Mouse (Mus musculus) hindbrain, embryonic 12.5 days (tissue): ENCODE data around the gene Aif1. TPM values are rescaled to one million over a fixed set of nuclear protein-coding genes. Genes with fewer than 3 reads are reported as not detected.
A peak's percentile ranks its signal among the peaks of the same experiment; 100 is the strongest.

Source experiments
- ATAC-seq: fragments of 200-750 bp; cut with Nextera tagmentation; 2 replicates; pipeline ENCODE4 v1.8.0; 2017; ENCODE audit warnings: moderate TSS enrichment; ENCODE audit not compliant: low FRiP score
- H3K27ac ChIP-seq: fragments of 300-500 bp; sonication (generic); 2 replicates; pipeline ENCODE4 v1.5.1; 2016; ENCODE audit warnings: mild to moderate bottlenecking
- H3K27me3 ChIP-seq: fragments of 300-500 bp; sonication (generic); 2 replicates; pipeline ENCODE4 v1.6.1; 2016; ENCODE audit warnings: mild to moderate bottlenecking
- H3K36me3 ChIP-seq: fragments of 300-500 bp; sonication (generic); 2 replicates; pipeline ENCODE4 v1.6.1; 2016; ENCODE audit warnings: mild to moderate bottlenecking
- H3K4me1 ChIP-seq: fragments of 300-500 bp; sonication (generic); 2 replicates; pipeline ENCODE4 v1.6.1; 2016
- H3K4me2 ChIP-seq: fragments of 300-500 bp; sonication (generic); replicated peaks from 2 replicates; pipeline ENCODE4 v1.6.1; 2016; ENCODE audit warnings: mild to moderate bottlenecking
- H3K4me3 ChIP-seq: fragments of 300-500 bp; sonication (generic); 2 replicates; pipeline ENCODE4 v1.5.1; 2016; ENCODE audit warnings: mild to moderate bottlenecking
- H3K9ac ChIP-seq: fragments of 300-500 bp; sonication (generic); 2 replicates; pipeline ENCODE4 v1.6.1; 2016; ENCODE audit warnings: mild to moderate bottlenecking, moderate library complexity
- H3K9me3 ChIP-seq: fragments of 300-500 bp; sonication (generic); replicated peaks from 2 replicates; pipeline ENCODE4 v1.6.1; 2016; ENCODE audit warnings: mild to moderate bottlenecking
- WGBS: fragments of 180-500 bp; shearing (Covaris S2); methylation state at CpG from one replicate; pipeline ENCODE4 v1.1.7; 2016; 5-methylcytosine and 5-hydroxymethylcytosine counted together
- polyA plus RNA-seq: library from polyadenylated mRNA; unstranded; fragments of >200 nt; fragmentation: Nextera tagmentation; extraction: Ambion mirVana; gene quantifications from 2 replicates; pipeline ENCODE4 v1.2.1, GENCODE M21; 2016

Aif1 gene
- polyA plus RNA-seq, result 7.8 and 7.9 TPM in 2 replicates

DNA sequence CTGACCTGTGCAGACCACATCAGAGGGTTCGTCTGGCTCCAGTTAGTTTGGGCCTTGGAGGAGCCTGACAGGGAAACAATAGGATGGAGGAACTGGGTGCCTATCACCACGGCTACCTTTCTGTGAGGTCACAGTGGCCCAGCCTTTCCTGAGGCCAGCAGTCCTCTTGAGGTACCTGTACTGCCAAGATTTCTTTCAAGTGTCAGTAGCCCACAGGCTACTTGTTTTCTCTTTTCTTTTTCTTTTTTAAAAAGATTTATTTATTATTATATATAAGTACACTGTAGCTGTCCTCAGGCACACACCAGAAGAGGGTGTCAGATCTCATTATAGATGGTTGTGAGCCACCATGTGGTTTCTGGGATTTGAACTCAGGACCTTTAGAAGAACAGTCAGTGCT is at the start of gene Aif1:
Gene Aif1, minus strand, starts transcription at position 101 of the 400 bp plus-strand sequence.
- Histone ChIP-seq H3K36me3 (no peaks in the 10 kb centered on the region), H3K9me3 (no peaks in the 10 kb centered on the region), H3K27ac (no peak within 1 kb of the TSS), H3K9ac (no peak within 1 kb of the TSS), H3K4me3 (no peak within 1 kb of the TSS), H3K27me3 (0 out of 2 replicates have a peak, but pooled peaks cover 6% of the 10 kb centered on the region), H3K4me2 (no peak within 1 kb of the TSS), H3K4me1 (no peaks in the 10 kb centered on the region)
- 40% methylated on average over 2 of the region's 2 CpGs for WGBS
- ATAC-seq, result no peak

DNA sequence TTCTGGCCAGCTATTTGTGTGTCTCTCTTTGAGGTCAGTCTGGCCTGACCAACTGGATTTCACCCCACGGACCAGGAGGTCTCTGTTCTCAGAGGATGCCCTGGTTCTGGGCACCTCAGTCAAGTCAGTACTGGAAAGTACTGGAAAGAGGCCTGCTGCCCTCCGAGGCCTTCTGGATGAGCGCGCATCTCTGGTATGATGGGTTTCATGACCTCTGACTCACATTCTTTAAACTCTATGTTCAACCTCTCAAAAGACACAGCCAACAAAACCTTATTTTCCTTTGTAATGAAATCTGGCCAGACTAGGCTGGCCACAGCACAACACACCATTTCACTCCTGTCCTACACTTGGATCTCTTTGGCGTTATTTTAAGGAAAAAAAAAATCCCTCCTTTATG is 49.6 kb upstream of the Aif1 start:
- no peak overlapping the region for H3K4me2 ChIP-seq
- ATAC-seq, result no peak
- H3K4me3 ChIP-seq, result no peak overlapping the region
- no peaks in the 10 kb centered on the region for H3K27me3 ChIP-seq
- no peak overlapping the region for H3K27ac ChIP-seq
- WGBS, result 96% methylated on average over 5 of the region's 5 CpGs
- peaks cover 53% of the 10 kb centered on the region for H3K36me3 ChIP-seq
- H3K9me3 ChIP-seq, result no peaks in the 10 kb centered on the region
- H3K4me1 ChIP-seq, result peaks cover 4% of the 10 kb centered on the region; the same call in 1 of the 2 replicates
- H3K9ac ChIP-seq, result no peak overlapping the region

DNA sequence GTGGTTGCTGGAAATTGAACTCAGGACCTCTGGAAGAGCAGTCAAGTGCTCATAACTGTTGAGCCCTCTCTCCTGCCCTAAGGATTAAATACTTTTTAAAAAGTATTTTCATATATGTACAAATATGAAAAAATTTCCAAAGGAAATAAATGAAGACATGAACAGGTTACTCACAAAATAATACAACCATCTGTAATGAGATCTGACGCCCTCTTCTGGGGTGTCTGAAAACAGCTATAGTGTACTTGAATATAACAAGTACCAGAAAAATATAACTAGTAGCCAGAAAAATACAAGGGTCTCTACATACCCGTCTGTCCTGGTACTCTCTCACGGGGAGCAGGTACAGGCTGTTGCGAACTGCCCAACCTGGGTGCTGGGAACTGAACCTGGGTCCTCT is 48.8 kb upstream of the Aif1 start:
- H3K9me3 ChIP-seq, result no peaks in the 10 kb centered on the region
- no peak for ATAC-seq

DNA sequence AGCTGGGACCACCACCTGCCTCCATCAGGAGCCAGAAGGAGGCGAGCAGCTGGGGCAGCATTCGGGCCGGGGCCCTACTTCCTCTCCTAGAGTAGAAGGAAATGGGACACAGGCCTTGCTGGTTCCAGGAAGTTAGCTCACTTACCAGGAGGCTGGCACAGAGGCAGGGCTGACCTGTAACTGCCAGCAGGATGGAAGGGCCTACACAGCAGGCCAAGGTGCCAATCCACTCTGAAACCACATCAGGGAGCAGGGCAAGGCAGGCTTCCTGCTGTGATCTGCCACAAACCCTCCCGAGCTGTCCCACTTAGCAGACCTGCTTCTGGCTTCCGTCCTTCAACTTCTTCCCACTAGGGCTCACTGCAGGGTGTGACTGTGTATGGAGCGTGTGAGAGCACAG is 46.4 kb upstream of the Aif1 start:
- WGBS, result 71% methylated on average over 6 of the region's 6 CpGs

More for the DNA sequence above, 48.8 kb upstream of the Aif1 start:
- H3K36me3 ChIP-seq, result peaks cover 59% of the 10 kb centered on the region
- H3K4me2 ChIP-seq, result no peak overlapping the region
- H3K9ac ChIP-seq, result no peak overlapping the region
- H3K27me3 ChIP-seq, result no peaks in the 10 kb centered on the region
- H3K4me3 ChIP-seq, result no peak overlapping the region
- WGBS, result 97% methylated on average over 4 of the region's 4 CpGs
- no peak overlapping the region for H3K27ac ChIP-seq
- peaks cover 4% of the 10 kb centered on the region; the same call in 1 of the 2 replicates for H3K4me1 ChIP-seq

DNA sequence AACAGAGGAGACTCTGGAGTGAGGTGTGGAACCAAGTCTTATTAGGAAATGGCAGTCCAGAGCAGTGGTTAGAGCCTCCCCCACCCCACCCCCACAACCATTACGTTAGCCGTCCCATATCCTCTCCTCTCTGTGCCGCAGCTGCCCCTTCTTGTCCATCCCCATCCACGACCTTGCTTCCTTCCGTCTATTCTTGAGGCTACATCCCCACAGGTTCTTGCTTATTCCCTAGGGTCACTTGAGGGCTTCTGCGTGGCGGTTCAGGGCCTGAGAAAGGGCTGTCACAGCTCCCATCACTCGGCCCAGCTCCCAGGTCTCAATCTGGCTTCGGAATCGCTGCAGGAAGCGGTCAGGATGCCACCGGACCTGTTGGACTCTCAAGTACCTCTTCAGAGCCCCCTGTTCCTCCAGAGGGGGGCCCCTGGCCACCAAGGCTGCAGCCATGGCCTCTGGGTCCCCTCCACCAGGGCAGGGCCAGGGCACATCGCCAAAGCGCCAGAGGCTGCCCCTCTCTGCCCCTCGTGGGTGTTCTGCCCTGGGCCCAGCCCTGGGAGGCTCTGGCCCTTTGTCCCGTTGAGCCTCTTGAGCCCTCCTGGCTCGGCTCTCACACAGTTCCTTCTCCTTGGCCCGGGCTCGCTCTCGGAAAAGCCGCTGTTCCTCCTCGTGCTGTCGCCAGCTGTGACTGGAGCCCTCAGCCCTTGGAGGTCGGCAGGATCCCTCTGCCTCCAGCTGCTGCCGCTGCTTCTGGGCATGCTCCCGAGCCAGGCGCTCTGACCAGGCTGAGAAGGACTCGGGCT is 44.5 kb upstream of the Aif1 start, which contains the start of gene Gm16181:
Gene Gm16181, plus strand, starts transcription at position 679 of the 797 bp plus-strand sequence.
- H3K4me2 ChIP-seq, result no peak within 1 kb of the TSS
- H3K4me1 ChIP-seq, result peaks cover 4% of the 10 kb centered on the region; the same call in 1 of the 2 replicates
- no peaks in the 10 kb centered on the region for H3K9me3 ChIP-seq
- no peaks in the 10 kb centered on the region for H3K27me3 ChIP-seq
- no peak within 1 kb of the TSS for H3K9ac ChIP-seq
- ATAC-seq, result no peak
- WGBS, result 79% methylated on average over 28 of the region's 28 CpGs
- peak within 1 kb of the TSS; percentile 13 for H3K27ac ChIP-seq
- no peak within 1 kb of the TSS for H3K4me3 ChIP-seq
- peaks cover 37% of the 10 kb centered on the region for H3K36me3 ChIP-seq

More for the DNA sequence above, 46.4 kb upstream of the Aif1 start:
- H3K27me3 ChIP-seq, result no peaks in the 10 kb centered on the region
- no peak overlapping the region for H3K9ac ChIP-seq
- H3K4me3 ChIP-seq, result no peak overlapping the region
- peaks cover 4% of the 10 kb centered on the region; the same call in 1 of the 2 replicates for H3K4me1 ChIP-seq
- no peak for ATAC-seq
- H3K9me3 ChIP-seq, result no peaks in the 10 kb centered on the region
- no peak overlapping the region for H3K4me2 ChIP-seq
- no peak overlapping the region for H3K27ac ChIP-seq
- H3K36me3 ChIP-seq, result peaks cover 43% of the 10 kb centered on the region

DNA sequence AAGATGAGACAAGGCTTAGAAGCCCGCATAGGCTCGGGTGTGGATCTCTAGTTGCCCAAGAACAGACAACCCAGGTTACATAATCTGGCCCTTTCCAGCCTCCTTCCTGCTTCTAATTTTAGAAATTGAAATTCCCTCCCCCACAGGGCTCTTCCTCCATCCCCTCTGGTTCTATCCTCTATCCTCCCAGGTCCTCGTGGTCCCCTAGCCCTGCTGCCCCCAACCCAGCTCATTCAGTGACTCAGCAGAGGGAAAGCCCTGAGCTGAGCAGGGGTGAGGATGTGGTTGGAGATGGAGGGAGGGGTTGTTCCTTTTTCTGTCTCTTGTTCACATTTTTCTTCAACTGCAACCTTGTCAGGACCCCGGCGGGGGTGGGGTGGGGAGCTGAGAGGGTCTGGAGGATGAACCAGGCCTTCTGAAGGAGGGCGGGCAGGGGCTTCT is 43.8 kb upstream of the Aif1 start:
- peaks cover 30% of the 10 kb centered on the region for H3K36me3 ChIP-seq
- H3K9me3 ChIP-seq, result no peaks in the 10 kb centered on the region
- H3K4me3 ChIP-seq, result no peak overlapping the region
- H3K9ac ChIP-seq, result no peak overlapping the region
- peaks cover 4% of the 10 kb centered on the region; the same call in 1 of the 2 replicates for H3K4me1 ChIP-seq
- ATAC-seq, result no peak
- no peak overlapping the region for H3K27ac ChIP-seq
- H3K4me2 ChIP-seq, result no peak overlapping the region
- WGBS, result 82% methylated on average over 6 of the region's 6 CpGs
- no peaks in the 10 kb centered on the region for H3K27me3 ChIP-seq

DNA sequence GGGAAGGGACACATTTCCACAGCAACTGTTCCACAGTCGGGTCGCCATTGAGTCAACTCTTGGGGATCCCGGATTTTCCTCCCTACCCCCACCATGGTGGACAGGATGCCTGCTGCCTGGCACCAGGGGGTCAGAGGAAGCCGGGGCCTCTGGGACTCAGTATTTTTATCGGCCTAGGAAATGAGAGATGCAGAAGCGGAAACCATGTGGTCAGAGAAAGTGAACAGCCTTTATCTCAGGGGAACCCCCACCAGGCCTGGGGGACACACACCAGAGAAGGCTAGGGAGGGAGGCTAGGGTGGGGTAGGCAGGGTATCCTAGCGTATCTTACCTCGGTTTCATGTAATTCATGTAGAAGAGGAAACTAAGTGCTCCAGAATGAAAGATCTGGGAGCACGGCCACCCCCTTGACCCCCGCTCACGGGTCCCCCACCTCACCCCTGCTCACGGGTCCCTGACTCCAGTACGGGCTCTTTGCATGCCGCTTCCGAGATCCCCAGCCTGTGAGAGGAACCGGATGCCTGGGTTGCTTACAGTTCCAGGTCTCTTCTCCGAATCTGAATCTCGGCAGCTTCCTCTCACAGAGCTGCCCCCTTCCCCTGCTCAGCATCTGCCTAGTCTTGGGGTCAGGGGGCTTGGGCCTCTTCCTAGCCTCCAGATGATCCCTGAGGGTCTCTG is 42.8 kb upstream of the Aif1 start:
- 77% methylated on average over 18 of the region's 18 CpGs for WGBS
- peaks cover 4% of the 10 kb centered on the region; the same call in 1 of the 2 replicates for H3K4me1 ChIP-seq
- no peak for ATAC-seq
- H3K4me2 ChIP-seq, result no peak overlapping the region
- H3K9ac ChIP-seq, result no peak overlapping the region
- H3K36me3 ChIP-seq, result peaks cover 30% of the 10 kb centered on the region
- H3K27me3 ChIP-seq, result no peaks in the 10 kb centered on the region
- no peaks in the 10 kb centered on the region for H3K9me3 ChIP-seq
- no peak overlapping the region for H3K4me3 ChIP-seq
- no peak overlapping the region for H3K27ac ChIP-seq

DNA sequence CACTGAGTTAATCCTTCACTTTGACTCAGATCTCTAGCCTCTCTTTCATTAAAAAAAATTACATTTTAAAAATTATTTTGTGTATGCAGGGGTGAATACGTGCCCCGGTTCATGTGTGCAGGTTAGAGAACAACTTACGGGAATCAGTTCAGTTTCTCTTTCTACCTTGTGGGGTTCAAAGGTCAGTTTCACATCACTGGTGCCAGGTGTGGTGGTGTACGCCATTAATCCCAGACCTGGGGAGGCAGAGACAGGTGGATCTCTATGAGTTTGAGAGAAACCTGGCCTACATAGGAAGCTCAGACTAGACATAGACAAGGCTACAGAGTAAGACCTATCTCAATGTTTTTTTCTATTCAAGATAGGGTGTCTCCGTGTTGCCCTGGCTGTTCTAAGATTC is 37.2 kb upstream of the Aif1 start:
- Histone ChIP-seq H3K9me3 (no peaks in the 10 kb centered on the region), H3K27ac (no peak overlapping the region), H3K27me3 (no peaks in the 10 kb centered on the region; the same call in 1 of the 2 replicates), H3K4me2 (no peak overlapping the region), H3K9ac (no peak overlapping the region), H3K4me3 (no peak overlapping the region), H3K4me1 (no peaks in the 10 kb centered on the region), H3K36me3 (no peaks in the 10 kb centered on the region)
- no peak for ATAC-seq
- WGBS, result 92% methylated on average over 5 of the region's 5 CpGs

DNA sequence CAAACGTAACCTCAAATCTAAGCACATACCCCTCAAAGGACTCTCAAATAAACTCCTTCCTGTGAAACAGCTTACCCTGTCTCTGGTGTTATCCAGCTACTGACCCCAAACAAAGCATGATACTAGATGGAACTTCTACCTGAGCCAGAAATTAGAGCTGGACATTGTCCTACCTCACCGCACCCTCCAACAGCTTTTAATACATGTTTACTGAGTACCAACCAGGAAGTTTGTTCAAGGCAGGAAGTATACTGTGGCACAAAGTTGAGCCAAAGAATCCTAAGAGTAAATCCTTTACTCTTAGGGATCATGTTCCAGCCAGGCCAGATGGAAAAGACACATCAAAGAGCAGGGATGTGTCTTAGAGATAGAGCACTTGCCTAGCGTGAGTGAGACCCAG is 34.7 kb upstream of the Aif1 start:
- ATAC-seq, result no peak
- no peaks in the 10 kb centered on the region for H3K4me1 ChIP-seq
- H3K4me2 ChIP-seq, result no peak overlapping the region
- no peaks in the 10 kb centered on the region; the same call in 1 of the 2 replicates for H3K27me3 ChIP-seq
- no peak overlapping the region for H3K4me3 ChIP-seq
- H3K36me3 ChIP-seq, result no peaks in the 10 kb centered on the region
- 86% methylated on average over 3 of the region's 3 CpGs for WGBS
- H3K27ac ChIP-seq, result no peak overlapping the region
- no peaks in the 10 kb centered on the region for H3K9me3 ChIP-seq
- no peak overlapping the region for H3K9ac ChIP-seq

DNA sequence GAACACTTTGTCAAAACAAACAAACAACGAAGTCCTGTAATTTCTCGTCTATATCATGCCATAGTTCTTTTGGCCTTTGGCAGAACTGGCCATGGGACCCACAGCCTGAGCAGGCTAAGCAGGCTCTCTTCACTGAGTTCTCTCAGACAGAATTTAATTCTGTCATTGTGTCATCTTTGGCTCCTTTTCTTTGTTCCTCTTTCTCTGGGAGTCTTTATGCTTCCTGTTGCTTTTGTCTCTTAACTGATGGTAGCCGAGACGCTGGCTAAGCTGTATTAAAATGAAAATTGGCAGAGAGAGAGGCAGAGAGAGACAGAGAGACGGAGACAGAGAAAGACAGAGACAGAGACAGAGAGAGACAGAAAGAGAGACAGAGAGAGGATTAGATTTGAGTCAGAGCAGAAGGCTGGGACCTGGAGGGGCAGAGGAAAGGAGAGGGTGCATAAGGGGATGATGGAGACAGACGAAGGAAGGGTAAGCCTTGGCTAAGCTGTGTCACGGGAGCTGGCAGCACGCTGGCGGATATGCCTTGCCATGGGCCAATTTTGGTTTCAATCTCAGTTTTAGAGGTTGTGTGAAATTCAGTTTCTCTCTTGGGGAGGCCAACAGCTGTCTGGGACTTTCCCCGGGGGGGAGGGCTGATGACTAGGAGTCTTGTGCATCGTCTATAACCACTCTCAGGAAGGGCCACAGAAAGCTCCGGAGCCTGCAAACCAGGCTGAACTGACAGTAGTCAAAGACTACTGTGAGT is 34.1 kb upstream of the Aif1 start:
- 76% methylated on average over 12 of the region's 12 CpGs for WGBS
- no peak for ATAC-seq
- H3K36me3 ChIP-seq, result no peaks in the 10 kb centered on the region
- H3K27ac ChIP-seq, result no peak overlapping the region
- H3K9me3 ChIP-seq, result no peaks in the 10 kb centered on the region
- H3K4me3 ChIP-seq, result no peak overlapping the region
- no peaks in the 10 kb centered on the region for H3K4me1 ChIP-seq
- H3K27me3 ChIP-seq, result peaks cover 5% of the 10 kb centered on the region
- H3K9ac ChIP-seq, result no peak overlapping the region
- no peak overlapping the region for H3K4me2 ChIP-seq

DNA sequence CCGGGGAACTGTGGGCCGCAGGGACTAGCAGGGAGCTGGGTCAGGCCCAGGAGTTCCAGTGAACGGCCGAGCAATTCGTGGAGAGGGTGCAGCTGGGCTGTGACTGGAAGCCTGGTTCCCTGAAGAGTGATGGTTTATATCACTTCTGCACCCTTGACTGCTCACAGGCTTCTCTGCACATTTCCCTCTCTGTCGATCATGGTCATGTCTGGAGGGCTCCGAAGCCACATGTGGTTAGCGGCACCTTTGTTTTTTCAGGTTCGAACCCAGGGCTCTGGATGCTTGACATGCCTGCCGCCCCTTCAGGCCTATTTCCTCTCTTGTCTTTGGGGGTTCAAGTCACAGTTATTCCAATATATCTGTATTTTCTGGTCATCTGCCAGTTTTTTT is 29.5 kb upstream of the Aif1 start:
- H3K36me3 ChIP-seq, result no peaks in the 10 kb centered on the region
- no peak overlapping the region for H3K4me3 ChIP-seq
- peaks cover 42% of the 10 kb centered on the region for H3K27me3 ChIP-seq
- no peak for ATAC-seq
- WGBS, result 57% methylated on average over 10 of the region's 10 CpGs
- no peaks in the 10 kb centered on the region for H3K9me3 ChIP-seq
- H3K27ac ChIP-seq, result no peak overlapping the region
- H3K9ac ChIP-seq, result 0 out of 2 replicates have a peak overlapping the region, but pooled peaks have one; percentile 18
- H3K4me1 ChIP-seq, result no peaks in the 10 kb centered on the region
- H3K4me2 ChIP-seq, result no peak overlapping the region
